Mouse (Mus musculus): ENCODE results near the gene Armc5.

The Armc5 gene

DNA sequence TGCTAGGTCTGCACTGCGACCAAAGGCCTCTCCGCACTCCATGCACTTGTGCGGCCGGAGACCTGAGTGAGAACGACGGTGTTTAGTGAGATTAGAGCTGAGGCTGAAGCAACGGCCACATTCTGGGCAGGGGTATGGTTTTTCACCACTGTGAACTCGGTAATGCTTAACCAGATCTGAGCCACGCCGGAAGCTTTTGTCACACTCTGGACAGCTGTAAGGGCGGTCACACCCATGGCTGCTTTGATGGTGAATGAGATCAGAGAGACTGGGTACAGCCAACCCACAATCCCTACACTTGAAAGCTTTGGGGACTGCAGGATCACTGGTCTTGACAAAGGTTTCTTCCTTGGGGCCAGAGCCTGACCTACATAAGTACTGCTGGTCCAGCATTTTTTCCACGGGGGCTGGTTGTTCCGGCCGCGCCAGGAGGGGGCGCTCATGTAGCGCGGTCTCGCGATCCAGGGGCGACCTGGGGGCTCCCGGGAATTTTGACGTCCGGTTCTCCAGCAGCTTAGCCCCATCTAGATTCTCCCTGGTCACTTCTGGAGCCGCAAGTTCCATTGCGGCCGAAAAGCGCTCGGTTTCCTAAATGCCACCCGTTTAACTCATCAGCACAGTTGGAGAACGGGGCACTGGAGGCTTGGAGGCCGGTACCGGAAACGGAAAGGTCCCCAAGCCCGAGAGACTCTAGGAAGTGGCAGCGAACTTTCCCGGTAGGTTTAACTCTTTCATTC lies at the start of gene Armc5:
Gene Armc5 (plus strand): TSS at position 487 of the 737 bp plus-strand sequence.
- peak; percentile 70 for DNase-seq (ENCODE audit: low read depth, low spot score)

DNA sequence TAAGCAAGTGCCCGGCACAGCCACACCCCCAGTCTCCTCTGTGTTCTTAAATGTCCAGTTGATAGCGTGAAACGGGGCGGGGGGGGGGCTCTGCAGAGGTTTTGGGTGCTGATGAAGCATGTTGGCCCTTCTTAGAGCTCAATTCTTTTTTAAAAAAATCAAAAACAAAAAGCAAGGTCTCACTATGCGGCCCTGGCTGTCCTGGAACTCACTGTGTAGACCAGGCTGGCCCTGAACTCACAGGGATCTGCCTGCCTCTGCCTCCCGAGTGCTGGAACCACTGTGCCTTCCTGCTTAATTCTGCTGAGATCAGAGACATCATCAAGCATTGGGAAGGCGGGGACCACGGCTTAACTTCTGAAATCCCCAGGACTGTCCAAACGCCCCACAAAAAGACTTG lies 35.5 kb upstream of the Armc5 start:
- DNase-seq (ENCODE audit: low read depth, low spot score) = no peak

DNA sequence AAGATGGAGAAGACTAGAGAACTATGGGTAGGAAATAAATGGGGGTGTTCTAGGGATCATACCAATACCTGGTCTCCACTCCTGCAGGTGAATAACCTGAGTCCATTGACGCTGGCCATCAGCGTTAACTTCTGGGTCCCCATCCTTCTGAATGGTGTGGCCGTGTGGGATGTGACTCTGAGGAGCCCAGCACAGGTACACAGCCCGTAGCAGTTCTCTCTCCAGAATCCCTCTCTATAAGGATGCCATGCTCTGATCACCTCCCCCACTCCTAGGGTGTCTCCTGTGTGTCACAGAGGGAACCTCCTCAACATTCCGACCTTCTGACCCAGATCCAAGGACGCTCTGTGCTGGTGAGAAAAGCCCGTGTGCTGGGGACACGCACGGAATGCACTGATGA lies 34.1 kb upstream of the Armc5 start:
- DNase-seq (ENCODE audit: low read depth, low spot score) = no peak

- DNase-seq (ENCODE audit: low read depth, low spot score) = no peak
Measured at GRCm38 (mm10) chr7:128204179-128204578, 33.0 kb upstream of the Armc5 start.

DNA sequence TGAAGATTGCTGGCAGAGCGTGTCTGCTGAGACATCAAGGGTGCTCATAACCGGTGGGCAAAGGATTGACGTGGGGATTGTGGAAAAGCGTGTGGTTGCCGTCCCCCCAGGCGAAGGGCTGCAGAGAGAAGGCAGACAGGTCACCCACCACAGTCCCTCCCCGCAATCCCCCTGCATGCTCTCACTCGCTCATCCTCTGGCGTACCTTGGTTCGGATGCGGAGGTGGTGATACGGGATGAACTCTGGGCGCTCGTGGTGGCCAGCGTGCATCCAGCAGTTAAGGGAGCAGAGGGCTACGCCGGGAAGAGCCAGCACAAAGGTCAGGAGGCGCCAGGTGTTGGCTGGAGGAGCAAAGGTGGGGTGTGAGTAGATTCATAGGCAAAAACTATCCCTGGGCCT lies 31.4 kb upstream of the Armc5 start:
- no peak for DNase-seq (ENCODE audit: low read depth, low spot score)

DNA sequence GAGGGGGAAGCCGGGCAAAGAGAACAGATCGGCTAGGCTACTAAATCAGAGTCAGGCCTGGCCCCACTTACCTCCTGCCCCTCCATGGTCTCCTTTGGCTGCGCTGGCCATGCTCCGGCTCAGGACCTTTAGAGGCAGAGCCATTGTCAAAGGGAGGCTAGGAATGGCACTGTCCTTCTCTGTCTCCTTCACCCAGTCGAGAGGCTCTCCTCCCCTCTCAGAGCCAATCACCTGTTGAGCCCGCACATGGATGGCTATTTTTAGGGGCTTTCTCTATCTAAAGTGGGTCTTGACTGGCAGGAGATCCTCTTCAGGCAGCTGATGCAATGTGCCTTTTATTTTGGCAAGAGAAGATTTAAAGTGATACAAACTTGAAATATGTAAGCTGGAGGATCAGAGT lies 31.0 kb upstream of the Armc5 start, which contains the start of gene Cox6a2:
Gene Cox6a2 (minus strand): TSS at position 236 of the 400 bp plus-strand sequence.
- DNase-seq (ENCODE audit: low read depth, low spot score) = no peak

DNA sequence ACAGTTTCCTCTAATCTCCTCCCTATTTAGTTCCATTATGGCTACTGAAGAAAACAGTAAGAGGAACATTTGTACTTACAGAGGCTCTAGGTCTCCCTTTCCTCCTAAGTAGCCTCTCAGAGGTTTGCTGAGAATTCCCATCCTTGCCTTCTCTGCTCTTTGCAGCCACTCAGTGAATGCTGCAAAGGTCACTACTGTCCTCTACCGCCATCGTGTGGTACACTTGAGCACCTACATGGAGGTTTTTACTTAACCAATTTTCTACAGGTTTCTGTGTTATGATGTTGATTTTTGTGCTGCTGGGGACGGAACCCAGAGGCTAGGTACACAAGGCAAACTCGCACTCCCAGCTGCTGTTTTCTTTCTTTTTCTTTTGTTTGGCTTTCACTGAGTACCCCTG lies 29.0 kb upstream of the Armc5 start:
- peak; percentile 59 for DNase-seq (ENCODE audit: low read depth, low spot score)

DNA sequence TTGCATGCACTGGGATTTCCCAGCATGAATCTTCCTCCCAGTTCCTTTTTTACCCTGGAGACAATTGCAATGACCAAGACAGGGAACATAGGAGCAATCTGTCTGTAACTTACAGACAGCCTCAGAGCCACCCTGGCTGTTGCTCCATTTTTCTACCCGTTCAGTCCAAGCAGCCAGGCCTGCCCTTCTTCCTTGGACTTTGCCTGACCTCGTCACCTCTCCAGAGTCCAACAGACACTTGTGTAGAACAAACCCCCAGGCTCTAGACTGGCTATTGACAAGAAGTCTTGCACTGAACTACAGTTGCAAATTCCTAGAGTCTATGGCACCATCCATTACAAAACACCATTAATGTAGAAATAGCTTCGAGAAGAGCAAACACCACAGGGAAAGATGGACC lies 27.3 kb upstream of the Armc5 start:
- no peak for DNase-seq (ENCODE audit: low read depth, low spot score)

DNA sequence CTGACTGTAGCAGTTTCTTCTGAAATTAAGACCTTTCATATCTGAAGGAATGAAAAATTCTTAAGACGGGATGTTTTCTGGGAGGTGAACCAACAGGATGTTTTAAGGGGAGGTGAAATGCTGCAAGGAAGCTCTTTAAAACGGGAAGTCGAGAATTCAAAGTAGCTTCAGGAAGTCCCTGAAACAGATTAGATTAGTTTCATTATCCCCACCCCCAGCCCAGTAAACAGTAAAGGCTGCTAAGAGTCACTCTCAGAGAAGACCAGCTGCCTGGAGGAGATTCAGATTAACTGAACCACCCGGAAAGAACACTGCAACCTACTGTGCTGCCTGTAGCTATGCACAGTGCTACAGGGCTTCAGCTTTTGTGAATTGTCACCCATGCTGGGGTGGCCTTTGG lies 17.2 kb upstream of the Armc5 start:
- DNase-seq (ENCODE audit: low read depth, low spot score) = no peak

DNA sequence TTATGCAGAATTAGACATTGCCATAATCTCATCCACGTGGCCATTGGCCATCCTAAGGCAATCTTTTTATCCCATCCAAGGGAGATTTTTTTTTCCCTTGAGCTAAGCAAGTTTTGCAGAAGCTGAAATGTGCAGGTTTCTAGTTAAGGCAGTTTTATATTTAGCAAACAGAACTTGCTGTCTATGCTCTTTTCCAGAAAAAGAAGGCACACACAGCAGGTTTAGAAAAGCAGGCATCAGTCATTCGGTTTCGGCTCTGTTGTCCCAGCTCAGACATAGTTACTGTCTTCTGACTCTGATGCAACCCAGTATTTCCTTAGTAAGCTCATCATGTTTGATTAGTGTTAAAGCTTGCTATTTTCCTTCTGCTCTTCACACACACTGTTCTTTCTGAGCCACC lies 16.2 kb upstream of the Armc5 start:
- no peak for DNase-seq (ENCODE audit: low read depth, low spot score)

GRCm38 (mm10) chr7:128231741-128232140 lies 5.4 kb upstream of the Armc5 start:
- no peak for DNase-seq (ENCODE audit: low read depth, low spot score)

GRCm38 (mm10) chr7:128234796-128235195 lies 2.3 kb upstream of the Armc5 start:
- no peak for DNase-seq (ENCODE audit: low read depth, low spot score)

GRCm38 (mm10) chr7:128235481-128235880 lies 1.7 kb upstream of the Armc5 start:
- DNase-seq (ENCODE audit: low read depth, low spot score) = no peak

DNA sequence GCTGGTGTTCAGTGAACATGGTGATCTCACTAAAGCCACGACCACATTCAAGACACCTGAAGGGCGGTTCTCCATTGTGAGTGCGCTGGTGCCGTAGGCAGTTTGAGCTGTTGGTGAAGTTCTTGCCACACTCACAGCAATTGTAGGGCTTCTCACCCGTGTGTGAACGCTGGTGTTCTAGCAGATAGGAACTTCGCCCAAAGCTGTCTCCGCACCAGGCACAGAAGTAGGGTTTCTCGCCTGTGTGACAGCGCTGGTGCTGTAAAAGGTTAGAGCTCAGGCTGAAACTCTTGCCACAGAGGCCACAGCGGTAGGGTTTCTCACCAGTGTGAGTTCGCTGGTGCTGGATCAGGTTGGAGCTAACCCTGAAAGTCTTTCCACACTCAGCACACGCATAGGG lies 716 bp upstream of the Armc5 start:
- DNase-seq (ENCODE audit: low read depth, low spot score) = no peak

- DNase-seq (ENCODE audit: low read depth, low spot score) = no peak
Measured at GRCm38 (mm10) chr7:128237593-128237926, 418 bp downstream of the Armc5 start.

- DNase-seq (ENCODE audit: low read depth, low spot score) = peak; percentile 99
Measured at GRCm38 (mm10) chr7:128237927-128238778, 1.0 kb downstream of the Armc5 start, which contains the start of gene 9130023H24Rik. 9130023H24Rik (minus strand) TSS chr7:128238031.

DNA sequence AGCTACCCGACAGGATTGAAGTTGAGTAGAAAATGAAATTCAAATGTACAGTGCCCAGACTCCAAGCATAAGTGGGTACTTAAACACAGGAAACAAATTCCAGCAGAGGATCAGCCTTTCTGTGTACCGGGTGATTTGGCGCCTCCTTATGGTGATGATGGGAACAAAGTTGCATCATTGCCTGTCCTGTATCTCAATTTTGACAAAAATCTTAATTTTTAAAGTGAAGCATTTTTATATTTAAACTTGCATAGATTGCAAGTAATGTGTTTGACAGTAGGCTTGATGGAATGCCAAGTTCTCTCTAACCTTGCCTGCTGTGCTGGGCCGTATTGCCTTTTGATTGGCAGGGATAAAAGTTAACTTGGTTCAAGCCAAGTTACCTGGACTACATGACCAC lies 1.8 kb downstream of the Armc5 start:
- DNase-seq (ENCODE audit: low read depth, low spot score) = no peak

DNA sequence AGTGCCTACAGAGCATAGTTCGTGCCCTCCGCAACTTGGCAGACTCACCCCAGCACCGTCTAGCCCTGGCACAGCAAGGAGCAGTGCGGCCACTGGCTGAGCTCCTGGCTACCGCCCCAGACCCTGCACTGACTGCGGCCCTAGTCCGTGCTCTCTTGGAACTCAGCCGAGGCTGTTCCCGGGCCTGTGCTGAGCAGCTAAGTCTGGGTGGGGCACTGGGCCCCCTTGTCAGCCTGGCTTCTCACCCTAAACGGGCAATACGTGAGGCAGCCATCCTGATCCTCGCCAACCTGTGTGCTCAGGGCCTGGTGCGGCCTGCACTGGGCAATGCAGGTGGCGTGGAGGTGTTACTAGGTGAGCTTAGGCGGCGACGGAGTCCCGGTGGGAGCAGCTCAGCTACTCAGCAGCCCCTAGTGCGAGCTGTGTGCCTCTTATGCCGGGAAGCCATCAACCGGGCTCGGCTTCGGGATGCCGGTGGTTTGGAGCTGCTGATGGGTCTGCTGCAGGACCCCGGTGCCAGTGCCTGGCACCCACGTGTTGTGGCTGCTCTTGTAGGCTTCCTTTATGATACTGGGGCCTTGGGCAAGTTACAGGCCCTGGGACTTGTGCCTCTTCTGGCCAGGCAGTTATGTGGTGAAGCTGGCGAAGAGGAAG lies 3.1 kb downstream of the Armc5 start:
- no peak for DNase-seq (ENCODE audit: low read depth, low spot score)

GRCm38 (mm10) chr7:128242331-128242730 lies 5.2 kb downstream of the Armc5 start:
- no peak for DNase-seq (ENCODE audit: low read depth, low spot score)

DNA sequence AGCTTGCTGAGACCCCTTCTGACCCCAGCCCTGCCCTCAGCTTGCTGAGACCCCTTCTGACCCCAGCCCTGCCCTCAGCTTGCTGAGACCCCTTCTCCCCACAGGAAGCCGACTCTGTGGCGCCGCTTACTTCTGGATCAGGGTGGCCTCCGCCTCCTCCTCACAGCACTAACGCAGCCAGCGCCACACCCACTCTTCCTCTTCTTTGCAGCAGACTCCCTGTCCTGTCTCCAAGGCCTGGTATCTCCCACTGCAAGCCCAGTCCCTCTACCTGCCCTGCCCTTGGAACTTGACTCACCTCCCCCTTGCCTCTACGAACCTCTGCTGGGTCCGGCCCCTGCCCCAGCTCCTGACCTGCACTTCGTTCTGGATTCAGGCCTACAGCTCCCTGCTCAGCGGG lies 6.8 kb downstream of the Armc5 start:
- no peak for DNase-seq (ENCODE audit: low read depth, low spot score)

- DNase-seq (ENCODE audit: low read depth, low spot score) = no peak
Measured at GRCm38 (mm10) chr7:128244410-128245025, 7.4 kb downstream of the Armc5 start.

- DNase-seq (ENCODE audit: low read depth, low spot score) = no peak
Measured at GRCm38 (mm10) chr7:128245547-128245946, 8.4 kb downstream of the Armc5 start.
